8 mouse cellular contexts compared by ENCODE assay signal in the genomic region with DNA sequence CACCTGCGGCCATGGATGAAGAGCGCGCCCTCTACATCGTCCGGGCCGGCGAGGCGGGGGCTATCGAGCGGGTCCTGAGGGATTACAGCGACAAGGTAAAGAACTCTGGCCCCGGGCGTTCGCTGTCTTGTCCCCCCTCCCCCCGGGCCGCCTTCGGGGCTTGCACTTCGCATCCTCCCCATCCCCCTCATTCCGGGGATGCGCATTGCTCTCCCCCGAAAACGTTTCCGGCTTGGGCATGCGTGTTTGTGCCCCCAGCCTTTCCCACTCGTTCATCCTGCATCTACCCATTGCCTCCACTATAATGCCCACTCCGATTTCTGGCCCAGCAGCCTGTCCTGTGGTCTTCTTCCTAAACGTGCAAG. TPM values are rescaled to one million over a fixed set of nuclear protein-coding genes. Genes with fewer than 3 reads are reported as not detected.
DNase-seq lines count a peak whose midpoint lies in the region; ATAC-seq and TF ChIP-seq lines count a peak whose summit lies in the region.

No protein-coding gene starts in this region.

- WGBS in heart, embryonic 14.5 days, result 0% methylated on average over 27 of the region's 27 CpGs
- WGBS in hindbrain, embryonic 16.5 days, result 0% methylated on average over 27 of the region's 27 CpGs

- no peak for DNase-seq in heart, postnatal 36 days
- DNase-seq in 3T3-L1 (ENCODE audit: low read depth, low spot score), result peak; percentile 15
- peak; percentile 48 for DNase-seq in mesoderm, embryonic 11.5 days (ENCODE audit: low read depth, low spot score)
- no peak for DNase-seq in spleen, postnatal 10 days (ENCODE audit: low spot score in 2 of 2)
- no peak for DNase-seq in gastrocnemius, adult 18-20 months (ENCODE audit: low spot score)

- no peak for TF ChIP-seq POLR2A in bone marrow macrophage, adult 2 months (IDR thresholded peaks at IDR 0.05; ENCODE audit: borderline replicate concordance, low read depth, low read length)

- peak overlapping the region; percentile 92 for H3K4me2 ChIP-seq in heart, embryonic 14.5 days (ENCODE audit: low read length)
- H3K4me2 ChIP-seq in hindbrain, embryonic 16.5 days (ENCODE audit: low read length), result peak overlapping the region; percentile 57

- no peaks in the 10 kb centered on the region for H3K36me3 ChIP-seq in heart, embryonic 14.5 days (ENCODE audit: control insufficient read depth, insufficient read depth, low read length)
- H3K36me3 ChIP-seq in hindbrain, embryonic 16.5 days (ENCODE audit: control insufficient read depth, insufficient read depth, low read length), result no peaks in the 10 kb centered on the region

- intact Hi-C loops in heart, postnatal 36 days (cut with DNase I), result loop anchor here (5.0 to 10.0 kb wide), 3 partner anchors 50 to 295 kb away; partner anchors contain the start of gene Polr3b

- peak overlapping the region; percentile 90 to 92 for H3K4me3 ChIP-seq in heart, embryonic 14.5 days (ENCODE audit: control insufficient read depth in 1 of 2, insufficient read depth in 1 of 2, low read depth in 1 of 2, low read length in 2 of 2)
- H3K4me3 ChIP-seq in bone marrow macrophage, adult 2 months (ENCODE audit: insufficient read depth, low read length), result peak overlapping the region; percentile 89
- peak overlapping the region; percentile 87 for H3K4me3 ChIP-seq in hindbrain, embryonic 16.5 days (ENCODE audit: low read length)

- no peak for TF ChIP-seq CTCF in bone marrow macrophage, adult 2 months (IDR thresholded peaks at IDR 0.05; ENCODE audit: low read depth, low read length)

- H3K27me3 ChIP-seq in heart, embryonic 14.5 days (ENCODE audit: control insufficient read depth, insufficient read depth, low read length), result no peaks in the 10 kb centered on the region
- H3K27me3 ChIP-seq in hindbrain, embryonic 16.5 days (replicated peaks; ENCODE audit: control insufficient read depth, insufficient read depth, low read length), result no peaks in the 10 kb centered on the region

- no peaks in the 10 kb centered on the region for H3K9me3 ChIP-seq in heart, embryonic 14.5 days (ENCODE audit: control insufficient read depth, low read length)
- H3K9me3 ChIP-seq in hindbrain, embryonic 16.5 days (ENCODE audit: control insufficient read depth, low read length), result no peaks in the 10 kb centered on the region

- 0 out of 2 replicates have a peak, but pooled peaks have one; percentile 5 for ATAC-seq in heart, embryonic 14.5 days (ENCODE audit: insufficient number of reproducible peaks, insufficient read depth, low FRiP score, low read depth)
- peak; percentile 51 for ATAC-seq in hindbrain, embryonic 16.5 days

- H3K27ac ChIP-seq in heart, embryonic 14.5 days (replicated peaks in 1 of 2; ENCODE audit: control insufficient read depth in 1 of 2, insufficient read depth in 1 of 2, low read depth in 2 of 2, low read length in 2 of 2), result peak overlapping the region; percentile 97 to 100
- H3K27ac ChIP-seq in bone marrow macrophage, adult 2 months (ENCODE audit: insufficient read depth, low read depth, low read length), result 0 out of 2 replicates have a peak overlapping the region, but pooled peaks have one; percentile 23
- H3K27ac ChIP-seq in hindbrain, embryonic 16.5 days (ENCODE audit: low read depth, low read length), result peak overlapping the region; percentile 99

- H3K9ac ChIP-seq in heart, embryonic 14.5 days (ENCODE audit: low read length), result peak overlapping the region; percentile 96
- H3K9ac ChIP-seq in hindbrain, embryonic 16.5 days (ENCODE audit: low read depth, low read length), result peak overlapping the region; percentile 93

- H3K4me1 ChIP-seq in heart, embryonic 14.5 days (ENCODE audit: control insufficient read depth in 2 of 2, insufficient read depth in 2 of 2, low read length in 2 of 2), result peaks cover 0 to 10% of the 10 kb centered on the region in 2 experiments; a peak in 1 of 4 replicates
- peaks cover 11% of the 10 kb centered on the region for H3K4me1 ChIP-seq in bone marrow macrophage, adult 2 months (ENCODE audit: control insufficient read depth, insufficient read depth, low read length)
- peaks cover 24% of the 10 kb centered on the region for H3K4me1 ChIP-seq in hindbrain, embryonic 16.5 days (ENCODE audit: control insufficient read depth, insufficient read depth, low read depth, low read length)

RNA-seq across cellular contexts. Expression of gene Ric8b, which starts 0.3 kb away (rescaled TPM):
- polyA plus RNA-seq in heart, embryonic 14.5 days (2014; fragmentation: Nextera tagmentation; extraction: Ambion mirVana), result 14.9 and 17.2 TPM in 2 replicates
- 10 to 100 TPM; 35.5 to 40.9 TPM for total RNA-seq in heart, postnatal 36 days (2021)
- polyA plus RNA-seq in bone marrow macrophage, adult 2 months (2012; ENCODE audit: insufficient read depth, insufficient read length, missing spikeins), result 11.7 and 14.0 TPM in 2 replicates
- 43.0 and 48.3 TPM in 2 replicates for polyA plus RNA-seq in hindbrain, embryonic 16.5 days (2015; fragmentation: Nextera tagmentation; extraction: Ambion mirVana)
- total RNA-seq in gastrocnemius, adult 18-20 months (2021), result 10 to 100 TPM; 44.8 to 46.4 TPM

Comparison
In these comparisons a context has a peak if more than half of its experiments do, and no peak if none do; other contexts are left out.
1. H3K27ac ChIP-seq: peak in every context shown above with its lines; median percentile 99 in hindbrain, embryonic 16.5 days; 98 in heart, embryonic 14.5 days; 23 in bone marrow macrophage, adult 2 months.
2. DNase-seq: peak in 3T3-L1 (single experiment) and mesoderm, embryonic 11.5 days (single experiment); none in heart, postnatal 36 days (0 of 2), spleen, postnatal 10 days (0 of 2) and gastrocnemius, adult 18-20 months (single experiment).
3. Peak in every context shown above with its lines, with median percentiles within 50 percentile points of each other: H3K4me3 ChIP-seq.